Mouse (Mus musculus): ENCODE measurements around the gene Rnf207. TPM values are rescaled to one million over a fixed set of nuclear protein-coding genes. Genes with fewer than 3 reads are reported as not detected.
A peak's percentile ranks its signal among the peaks of the same experiment; 100 is the strongest.

Rnf207 gene
- not detected in 2 replicates for polyA plus RNA-seq (2011; ENCODE audit: insufficient read depth, insufficient read length, low replicate concordance, missing spikeins)

DNA sequence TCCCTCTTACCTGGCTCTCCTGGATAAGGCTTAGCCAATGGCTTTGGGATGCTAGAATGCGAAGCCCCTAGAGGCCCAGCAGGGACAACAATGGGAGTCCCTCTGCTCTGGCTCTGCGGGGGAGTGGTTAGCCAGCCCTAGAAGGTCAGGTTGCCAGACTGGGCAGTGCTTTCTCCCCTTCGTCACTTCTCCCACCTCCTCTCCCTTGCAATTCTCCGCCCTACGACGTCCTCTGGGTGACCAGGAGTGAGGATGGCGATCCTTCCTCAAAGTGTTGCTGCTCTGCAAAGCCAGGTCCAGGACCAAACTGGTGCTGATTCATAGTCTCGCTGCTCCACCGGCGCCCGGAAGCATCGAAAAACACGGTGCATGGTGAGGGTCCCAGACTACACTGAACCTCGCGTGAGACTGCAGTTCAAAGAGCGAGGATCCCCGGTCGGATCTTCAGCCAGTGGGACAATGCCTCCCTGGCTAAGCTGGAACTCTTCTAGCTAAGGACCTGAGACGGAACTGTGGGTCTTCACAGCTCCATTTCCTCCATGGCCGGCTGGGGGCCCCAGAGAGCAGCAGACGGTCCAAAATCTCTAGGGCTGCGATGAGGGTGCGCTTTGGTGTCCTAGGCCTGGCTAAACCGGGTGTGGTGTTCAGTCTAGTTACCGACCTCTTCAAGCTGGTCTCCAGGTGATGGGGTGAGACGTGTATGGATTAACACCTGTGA lies at the start of gene Rnf207:
TSS of gene Rnf207 (minus strand) at position 477 of the 718 bp plus-strand sequence.
- no peak within 1 kb of the TSS for H3K27ac ChIP-seq (ENCODE audit: control insufficient read depth, insufficient read depth, low read depth, low read length, poor library complexity)
- H3K4me3 ChIP-seq (replicated peaks; ENCODE audit: control insufficient read depth, low read depth, low read length), result no peak within 1 kb of the TSS
- TF ChIP-seq CTCF (IDR thresholded peaks at IDR 0.05; ENCODE audit: control insufficient read depth, insufficient read depth, low read length) (peak; percentile 42; the same call in 1 of the 2 replicates), POLR2A (IDR thresholded peaks at IDR 0.05; ENCODE audit: borderline replicate concordance, control insufficient read depth, low read depth, low read length) (no peak)
- H3K4me1 ChIP-seq (ENCODE audit: control insufficient read depth, insufficient read depth, low read length), result no peaks in the 10 kb centered on the region
- 6% methylated on average over 26 of the region's 26 CpGs for WGBS

DNA sequence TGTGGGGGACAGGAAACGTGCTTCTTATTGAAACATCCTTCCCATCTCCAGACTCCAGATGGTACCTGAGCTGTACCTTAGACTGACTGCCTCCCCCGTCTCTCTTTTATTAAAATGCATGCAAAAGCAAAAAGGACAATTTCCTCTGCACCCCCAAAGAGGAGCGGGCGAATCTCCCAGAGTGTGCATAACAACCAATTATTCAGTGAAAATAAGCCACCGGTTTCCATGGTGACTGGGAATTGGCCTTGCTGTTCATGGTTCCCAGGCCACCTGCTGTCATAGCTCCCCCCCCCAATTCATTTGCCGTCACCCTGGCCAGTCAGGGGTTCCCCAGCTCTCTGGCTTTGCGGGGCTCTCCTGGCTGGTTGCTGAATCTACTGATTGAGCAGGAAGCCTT lies 46.4 kb upstream of the Rnf207 start:
- 79% methylated on average over 7 of the region's 7 CpGs for WGBS
- no peaks in the 10 kb centered on the region; the same call in 1 of the 2 replicates for H3K4me1 ChIP-seq (ENCODE audit: control insufficient read depth, insufficient read depth, low read length)
- H3K27ac ChIP-seq (ENCODE audit: control insufficient read depth, insufficient read depth, low read depth, low read length, poor library complexity), result no peak overlapping the region
- H3K4me3 ChIP-seq (replicated peaks; ENCODE audit: control insufficient read depth, low read depth, low read length), result no peak overlapping the region
- TF ChIP-seq POLR2A (IDR thresholded peaks at IDR 0.05; ENCODE audit: borderline replicate concordance, control insufficient read depth, low read depth, low read length) (no peak), CTCF (IDR thresholded peaks at IDR 0.05; ENCODE audit: control insufficient read depth, insufficient read depth, low read length) (no peak)

DNA sequence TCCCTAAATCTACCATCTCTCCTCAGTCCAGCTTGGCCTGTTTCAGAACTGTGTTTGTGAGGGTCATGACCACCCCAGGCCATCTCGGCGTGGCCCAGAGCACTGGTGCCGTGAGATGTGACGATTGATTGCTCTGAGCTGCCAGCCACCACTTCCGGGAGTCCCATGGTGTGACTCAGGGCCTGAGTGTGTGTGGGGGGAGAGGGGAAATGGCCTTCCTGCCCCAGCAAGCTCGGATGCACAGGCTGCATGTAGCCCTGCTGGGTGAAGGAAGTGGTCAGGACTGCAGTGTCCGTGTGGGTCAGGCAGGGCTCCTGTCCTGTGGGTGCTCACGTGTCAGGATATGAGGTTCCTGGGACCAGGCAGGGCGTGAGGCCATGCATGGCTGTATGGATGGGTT lies 43.4 kb upstream of the Rnf207 start:
- WGBS, result 3% methylated on average over 9 of the region's 9 CpGs
- peak; percentile 31; the same call in 1 of the 2 replicates for TF ChIP-seq POLR2A (IDR thresholded peaks at IDR 0.05; ENCODE audit: borderline replicate concordance, control insufficient read depth, low read depth, low read length)
- no peak for TF ChIP-seq CTCF (IDR thresholded peaks at IDR 0.05; ENCODE audit: control insufficient read depth, insufficient read depth, low read length)
- Histone ChIP-seq H3K4me1 (ENCODE audit: control insufficient read depth, insufficient read depth, low read length) (no peaks in the 10 kb centered on the region; the same call in 1 of the 2 replicates), H3K27ac (ENCODE audit: control insufficient read depth, insufficient read depth, low read depth, low read length, poor library complexity) (no peak overlapping the region), H3K4me3 (replicated peaks; ENCODE audit: control insufficient read depth, low read depth, low read length) (no peak overlapping the region)

DNA sequence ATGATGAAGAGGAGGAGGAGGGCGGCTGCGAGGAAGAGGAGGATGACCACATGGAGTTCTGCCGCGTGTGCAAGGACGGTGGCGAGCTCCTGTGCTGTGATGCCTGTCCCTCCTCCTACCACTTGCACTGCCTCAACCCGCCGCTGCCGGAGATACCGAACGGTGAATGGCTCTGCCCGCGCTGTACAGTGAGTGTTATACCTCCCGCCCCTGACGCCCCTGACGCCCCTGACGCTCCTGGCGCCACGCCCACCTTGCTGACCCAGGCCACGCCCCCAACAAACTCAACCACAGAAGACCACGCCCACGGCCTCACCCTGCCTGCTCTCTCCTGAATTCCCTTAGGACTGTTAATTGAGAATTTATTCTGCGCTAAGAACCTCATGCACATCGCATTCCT lies 42.1 kb upstream of the Rnf207 start:
- H3K4me1 ChIP-seq (ENCODE audit: control insufficient read depth, insufficient read depth, low read length), result no peaks in the 10 kb centered on the region; the same call in 1 of the 2 replicates
- 7% methylated on average over 24 of the region's 24 CpGs for WGBS
- H3K4me3 ChIP-seq (replicated peaks; ENCODE audit: control insufficient read depth, low read depth, low read length), result no peak overlapping the region
- H3K27ac ChIP-seq (ENCODE audit: control insufficient read depth, insufficient read depth, low read depth, low read length, poor library complexity), result no peak overlapping the region
- no peak for TF ChIP-seq CTCF (IDR thresholded peaks at IDR 0.05; ENCODE audit: control insufficient read depth, insufficient read depth, low read length)
- TF ChIP-seq POLR2A (IDR thresholded peaks at IDR 0.05; ENCODE audit: borderline replicate concordance, control insufficient read depth, low read depth, low read length), result no peak

DNA sequence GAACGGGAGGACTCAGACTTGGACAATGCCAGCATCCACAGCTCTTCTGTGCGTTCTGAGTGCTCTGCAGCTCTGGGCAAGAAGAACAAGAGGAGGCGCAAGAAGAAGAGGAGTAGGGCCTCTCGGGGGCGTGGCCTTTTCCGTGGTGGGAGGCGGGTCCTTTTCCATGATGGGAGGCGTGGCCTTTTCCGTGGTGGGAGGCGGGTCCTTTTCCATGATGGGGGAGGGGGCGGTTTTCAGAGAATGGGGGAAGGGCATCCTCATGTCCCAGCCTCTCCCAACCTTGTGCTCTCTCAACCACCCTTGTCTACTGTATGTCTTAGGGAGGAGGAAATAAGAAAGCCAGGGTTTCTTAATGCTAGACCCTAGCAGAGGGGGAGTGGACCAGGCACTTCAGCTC lies 40.9 kb upstream of the Rnf207 start:
- TF ChIP-seq POLR2A (IDR thresholded peaks at IDR 0.05; ENCODE audit: borderline replicate concordance, control insufficient read depth, low read depth, low read length) (no peak), CTCF (IDR thresholded peaks at IDR 0.05; ENCODE audit: control insufficient read depth, insufficient read depth, low read length) (no peak)
- no peak overlapping the region for H3K27ac ChIP-seq (ENCODE audit: control insufficient read depth, insufficient read depth, low read depth, low read length, poor library complexity)
- H3K4me3 ChIP-seq (replicated peaks; ENCODE audit: control insufficient read depth, low read depth, low read length), result no peak overlapping the region
- 24% methylated on average over 11 of the region's 11 CpGs for WGBS
- H3K4me1 ChIP-seq (ENCODE audit: control insufficient read depth, insufficient read depth, low read length), result no peaks in the 10 kb centered on the region; the same call in 1 of the 2 replicates

DNA sequence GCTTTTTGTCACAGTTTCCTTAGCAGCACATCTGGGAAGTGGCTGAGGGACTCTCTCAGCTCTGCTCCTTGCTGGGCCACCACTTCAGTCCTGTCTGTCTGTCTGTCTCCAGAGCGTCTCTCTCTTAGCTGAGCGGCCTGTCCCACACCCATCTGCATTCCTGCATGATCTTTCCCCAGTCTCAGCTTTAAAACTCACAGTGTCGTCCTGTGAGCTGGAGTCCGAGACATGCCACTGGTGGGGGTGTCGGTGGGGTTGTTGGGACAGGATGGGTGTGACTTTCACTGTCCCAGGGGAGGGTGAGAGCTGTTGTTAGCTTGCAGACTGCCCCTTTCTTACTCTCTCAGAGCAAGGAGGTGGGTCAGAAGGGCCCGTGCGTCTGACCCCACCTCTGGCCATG lies 36.9 kb upstream of the Rnf207 start:
- no peaks in the 10 kb centered on the region for H3K4me1 ChIP-seq (ENCODE audit: control insufficient read depth, insufficient read depth, low read length)
- no peak overlapping the region for H3K4me3 ChIP-seq (replicated peaks; ENCODE audit: control insufficient read depth, low read depth, low read length)
- TF ChIP-seq POLR2A (IDR thresholded peaks at IDR 0.05; ENCODE audit: borderline replicate concordance, control insufficient read depth, low read depth, low read length), result no peak
- TF ChIP-seq CTCF (IDR thresholded peaks at IDR 0.05; ENCODE audit: control insufficient read depth, insufficient read depth, low read length), result no peak
- 85% methylated on average over 7 of the region's 7 CpGs for WGBS
- no peak overlapping the region for H3K27ac ChIP-seq (ENCODE audit: control insufficient read depth, insufficient read depth, low read depth, low read length, poor library complexity)

DNA sequence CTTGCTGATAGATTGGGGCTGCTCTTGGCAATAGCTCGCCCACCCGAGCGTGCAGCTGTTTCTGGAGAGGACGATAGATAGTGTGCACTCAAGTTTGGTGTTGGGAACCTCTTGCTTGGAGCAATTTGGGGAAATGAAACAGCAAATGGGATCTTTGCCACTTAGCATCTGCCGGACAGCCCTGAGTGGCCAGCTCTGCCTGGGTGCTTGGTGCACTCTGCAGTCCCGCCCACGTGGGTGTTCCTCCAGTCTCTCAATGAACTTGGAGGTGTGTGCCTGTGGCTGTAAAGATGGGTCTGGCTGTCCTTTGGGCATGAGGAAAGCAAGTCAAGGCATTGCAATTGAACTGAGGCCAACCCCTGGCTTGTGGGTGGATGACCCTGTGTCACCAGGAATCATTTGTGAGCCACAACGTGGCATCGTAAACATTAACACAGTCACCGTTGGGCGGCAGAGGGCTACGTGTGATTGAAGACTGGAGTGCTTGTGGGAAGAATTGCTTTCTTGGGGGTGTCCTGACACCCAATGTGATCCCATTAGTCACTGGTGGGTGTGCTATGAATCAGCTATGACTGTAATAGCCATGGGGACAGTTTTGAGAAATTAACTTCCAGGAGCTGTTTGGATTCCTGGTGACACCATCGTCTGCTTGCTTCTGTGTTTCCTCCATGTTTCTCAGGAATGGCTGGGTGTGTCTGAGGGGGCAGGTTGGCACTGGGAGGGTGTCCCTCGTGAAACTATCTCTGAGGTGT lies 35.3 kb upstream of the Rnf207 start:
- TF ChIP-seq POLR2A (IDR thresholded peaks at IDR 0.05; ENCODE audit: borderline replicate concordance, control insufficient read depth, low read depth, low read length), result no peak
- no peak for TF ChIP-seq CTCF (IDR thresholded peaks at IDR 0.05; ENCODE audit: control insufficient read depth, insufficient read depth, low read length)
- no peak overlapping the region for H3K27ac ChIP-seq (ENCODE audit: control insufficient read depth, insufficient read depth, low read depth, low read length, poor library complexity)
- no peak overlapping the region for H3K4me3 ChIP-seq (replicated peaks; ENCODE audit: control insufficient read depth, low read depth, low read length)
- no peaks in the 10 kb centered on the region for H3K4me1 ChIP-seq (ENCODE audit: control insufficient read depth, insufficient read depth, low read length)
- WGBS, result 66% methylated on average over 14 of the region's 14 CpGs

Measured in bone marrow, adult 2 months (tissue).